Mouse (Mus musculus) cerebellum, adult 2 months (tissue): Measurements from ENCODE around the gene Gas7. TPM values are rescaled to one million over a fixed set of nuclear protein-coding genes. Genes with fewer than 3 reads are reported as not detected.
A peak's percentile ranks its signal among the peaks of the same experiment; 100 is the strongest.

Experiments used
- DNase-seq, 2 experiments: peaks; one replicate each; pipeline ENCODE4 v3.0.0; 2021
- H3K27ac ChIP-seq: fragments of 200-500 bp; 2 replicates; pipeline ENCODE4 v1.5.1; 2012; ENCODE audit warnings: low read length, control low read depth, inconsistent platforms; ENCODE audit not compliant: insufficient read depth
- H3K27me3 ChIP-seq: fragments of 200-500 bp; 2 replicates; pipeline ENCODE4 v1.6.1; 2012; ENCODE audit warnings: inconsistent platforms, mild to moderate bottlenecking, low read length, moderate library complexity; ENCODE audit not compliant: control insufficient read depth, insufficient read depth
- H3K4me1 ChIP-seq: fragments of 200-500 bp; 2 replicates; pipeline ENCODE4 v1.6.1; 2011; ENCODE audit warnings: low read length; ENCODE audit not compliant: control insufficient read depth, insufficient read depth
- H3K4me3 ChIP-seq: fragments of 200-500 bp; replicated peaks from 2 replicates; pipeline ENCODE3; 2011; ENCODE audit warnings: mild to moderate bottlenecking, low read depth, low read length, control low read depth; ENCODE audit not compliant: insufficient read depth
- CTCF ChIP-seq: fragments of 200-500 bp; IDR thresholded peaks from 2 replicates; pipeline ENCODE4 v1.5.1; 2011; ENCODE audit warnings: low read depth, mild to moderate bottlenecking, control low read depth, low read length, moderate library complexity, borderline replicate concordance; ENCODE audit not compliant: insufficient read depth
- POLR2A ChIP-seq: fragments of 200-500 bp; IDR thresholded peaks from 2 replicates; pipeline ENCODE4 v1.6.1; 2011; ENCODE audit warnings: low read length, control low read depth, borderline replicate concordance; ENCODE audit not compliant: insufficient read depth
- WGBS: fragments of 180-500 bp; shearing (Covaris S2); methylation state at CpG from one replicate; pipeline ENCODE4 v1.1.7; 2018; 5-methylcytosine and 5-hydroxymethylcytosine counted together
- polyA plus RNA-seq: library from polyadenylated mRNA; depleted of rRNA; stranded (reverse); fragments of >200 nt; gene quantifications from 2 replicates; pipeline ENCODE4 v1.2.3, GENCODE M21; 2012

Gas7 gene
- polyA plus RNA-seq, 1 experiment: 182 TPM

DNA sequence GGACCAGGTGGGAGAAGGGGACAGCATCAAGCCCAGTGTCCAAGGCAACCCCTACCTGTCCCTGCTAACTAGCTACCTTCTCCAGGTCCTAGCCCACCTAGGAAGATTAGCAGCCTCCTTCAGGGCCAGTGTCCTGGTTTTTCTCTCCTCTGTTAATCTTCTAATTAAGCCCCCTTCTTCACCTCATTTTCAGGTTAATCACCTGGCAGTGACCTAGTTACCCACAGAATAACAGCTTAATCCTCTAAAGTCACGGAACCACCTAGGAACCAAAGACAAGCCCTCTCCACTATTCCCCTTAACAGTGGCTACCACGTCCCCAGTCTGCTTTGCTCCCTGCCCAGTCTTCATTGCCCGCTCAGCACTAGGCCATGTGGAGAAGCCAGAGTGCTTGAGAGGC lies 226.6 kb downstream of the Gas7 start:
- H3K27me3 ChIP-seq: no peaks in the 10 kb centered on the region
- WGBS: 84% methylated on average over 3 of the region's 3 CpGs
- no peak overlapping the region for H3K27ac ChIP-seq
- TF ChIP-seq CTCF: no peak
- TF ChIP-seq POLR2A: no peak
- peaks cover 3% of the 10 kb centered on the region; the same call in 1 of the 2 replicates for H3K4me1 ChIP-seq
- no peak for DNase-seq
- no peak overlapping the region for H3K4me3 ChIP-seq

DNA sequence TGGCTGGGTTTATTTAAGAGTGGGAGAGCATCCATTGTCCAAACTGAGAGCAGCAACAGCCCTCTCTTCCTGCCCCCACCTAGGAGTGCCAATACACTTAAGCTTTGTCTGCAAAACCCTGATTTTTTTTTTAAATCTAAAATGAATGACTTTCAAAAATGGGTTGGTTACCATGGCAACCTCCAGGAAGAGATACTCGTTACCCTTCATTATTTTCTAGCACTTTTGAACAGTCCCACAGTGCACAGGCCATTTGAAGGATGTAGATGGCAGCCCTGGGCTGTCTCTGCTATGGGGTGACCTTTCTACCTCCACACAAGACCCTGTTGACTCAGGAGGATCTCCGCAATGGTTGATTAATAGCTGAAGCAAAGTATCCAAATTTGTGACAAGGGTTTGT lies 230.9 kb downstream of the Gas7 start:
- Histone ChIP-seq H3K4me1 (peaks cover 7% of the 10 kb centered on the region), H3K27me3 (no peaks in the 10 kb centered on the region), H3K27ac (no peak overlapping the region), H3K4me3 (no peak overlapping the region)
- no peak for DNase-seq
- TF ChIP-seq CTCF (no peak), POLR2A (no peak)
- WGBS: 67% methylated on average over 2 of the region's 2 CpGs

DNA sequence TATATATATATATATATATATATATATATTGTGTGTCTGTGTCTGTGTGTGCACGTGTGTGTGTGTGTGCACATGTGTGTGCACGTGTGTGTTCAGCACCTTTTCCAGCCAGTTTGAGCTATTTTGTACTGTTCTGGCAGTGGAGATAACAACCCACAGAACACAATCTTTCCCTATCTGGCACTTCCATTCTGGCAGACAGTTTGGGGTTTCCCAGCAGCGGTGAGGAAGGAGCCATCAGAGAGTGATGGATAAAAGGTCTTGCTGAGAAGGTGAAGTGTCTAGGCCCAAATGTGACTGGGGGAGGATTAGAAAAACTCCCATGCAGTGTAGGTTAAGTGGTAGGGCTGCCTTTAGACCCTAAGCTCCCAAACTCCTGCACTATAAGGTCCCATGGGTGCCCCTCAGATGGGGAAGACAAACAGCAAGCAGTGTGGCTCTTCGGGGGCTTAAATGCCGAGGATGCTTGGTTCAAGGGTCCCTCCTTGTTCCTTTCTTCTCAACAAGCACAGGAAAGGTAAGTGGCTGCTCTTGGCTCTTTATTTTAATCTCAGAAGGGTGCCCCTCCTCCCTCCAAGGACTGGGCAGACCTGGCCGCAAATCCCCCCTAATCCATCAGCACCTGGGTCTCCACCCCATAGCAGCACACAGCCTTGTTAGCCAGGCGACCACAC lies 239.6 kb downstream of the Gas7 start, which contains the start of gene Rcvrn:
Gene Rcvrn, plus strand, starts transcription at position 624 of the 674 bp plus-strand sequence.
- Histone ChIP-seq H3K27me3 (no peaks in the 10 kb centered on the region), H3K4me1 (no peaks in the 10 kb centered on the region), H3K4me3 (no peak within 1 kb of the TSS), H3K27ac (no peak within 1 kb of the TSS)
- whole genome bisulfite sequencing: 77% methylated on average over 7 of the region's 7 CpGs
- TF ChIP-seq POLR2A (no peak), CTCF (no peak)
- no peak for DNase-seq

- WGBS: 47% methylated on average over 4 of the region's 4 CpGs
- TF ChIP-seq CTCF (no peak), POLR2A (no peak)
- no peaks in the 10 kb centered on the region for H3K4me1 ChIP-seq
- H3K27me3 ChIP-seq: no peaks in the 10 kb centered on the region
- peak in 1 of 2 experiments; percentile 22 for DNase-seq
- no peak overlapping the region for H3K27ac ChIP-seq
- no peak overlapping the region for H3K4me3 ChIP-seq
Measured at GRCm38 (mm10) chr11:67712976-67713375, 257.7 kb downstream of the Gas7 start.

GRCm38 (mm10) chr11:67715382-67715781 lies 260.1 kb downstream of the Gas7 start:
- TF ChIP-seq POLR2A: no peak
- 91% methylated on average over 4 of the region's 4 CpGs for WGBS

DNA sequence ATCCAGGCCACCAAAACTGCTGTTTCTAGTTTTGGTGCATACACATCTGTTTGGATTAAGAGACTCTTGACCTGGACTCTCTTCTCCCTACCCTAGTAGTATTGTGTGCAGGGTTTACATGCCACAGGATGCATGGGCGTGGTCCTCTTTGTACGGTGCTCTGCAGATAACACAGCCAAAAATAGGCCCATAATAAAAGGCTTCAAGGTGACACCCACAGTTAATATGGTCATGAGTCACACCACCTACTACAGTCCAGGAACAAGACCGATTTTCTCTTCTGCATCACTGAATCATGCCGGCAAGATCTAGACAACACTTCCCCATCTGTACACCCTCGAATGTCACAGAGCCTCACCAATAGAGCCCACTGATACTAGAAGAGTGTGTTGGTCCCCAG lies 266.2 kb downstream of the Gas7 start:
- H3K27ac ChIP-seq: no peak overlapping the region
- H3K4me3 ChIP-seq: no peak overlapping the region
- H3K4me1 ChIP-seq: no peaks in the 10 kb centered on the region
- DNase-seq: no peak
- TF ChIP-seq POLR2A (no peak), CTCF (no peak)
- WGBS: 91% methylated on average over 5 of the region's 5 CpGs
- H3K27me3 ChIP-seq: no peaks in the 10 kb centered on the region

More at GRCm38 (mm10) chr11:67715382-67715781, 260.1 kb downstream of the Gas7 start:
- Histone ChIP-seq H3K27ac (no peak overlapping the region), H3K27me3 (no peaks in the 10 kb centered on the region), H3K4me1 (no peaks in the 10 kb centered on the region), H3K4me3 (no peak overlapping the region)
- no peak for DNase-seq

- no peak overlapping the region for H3K27ac ChIP-seq
- WGBS: 63% methylated on average over 7 of the region's 7 CpGs
- no peaks in the 10 kb centered on the region for H3K4me1 ChIP-seq
- H3K4me3 ChIP-seq: no peak overlapping the region
- TF ChIP-seq POLR2A: no peak
- TF ChIP-seq CTCF: no peak
- DNase-seq: no peak
- no peaks in the 10 kb centered on the region for H3K27me3 ChIP-seq
Measured at GRCm38 (mm10) chr11:67722399-67723156, 267.3 kb downstream of the Gas7 start.
